Mouse (Mus musculus) neural tube, embryonic 14.5 days (tissue): ENCODE results near the gene Rhbdd3. TPM values are rescaled to one million over a fixed set of nuclear protein-coding genes. Genes with fewer than 3 reads are reported as not detected.

ENCODE experiments used
- ATAC-seq: fragments of 200-750 bp; cut with Nextera tagmentation; 2 replicates; pipeline ENCODE4 v1.8.0; 2017; ENCODE audit warnings: low read depth, mild to moderate bottlenecking, moderate TSS enrichment, moderate library complexity
- H3K27ac ChIP-seq: fragments of 300-500 bp; sonication (generic); 2 replicates; pipeline ENCODE4 v1.5.1; 2014; ENCODE audit warnings: low read depth, mild to moderate bottlenecking, control low read depth, low read length, moderate library complexity, mixed read lengths
- H3K27me3 ChIP-seq: fragments of 300-500 bp; sonication (generic); 2 replicates; pipeline ENCODE4 v1.6.1; 2014; ENCODE audit warnings: low read length; ENCODE audit not compliant: control insufficient read depth, insufficient read depth
- H3K36me3 ChIP-seq: fragments of 300-500 bp; sonication (generic); 2 replicates; pipeline ENCODE4 v1.6.1; 2014; ENCODE audit warnings: low read length, mixed read lengths; ENCODE audit not compliant: control insufficient read depth, insufficient read depth
- H3K4me1 ChIP-seq: fragments of 300-500 bp; sonication (generic); 2 replicates; pipeline ENCODE4 v1.6.1; 2014; ENCODE audit warnings: low read length; ENCODE audit not compliant: control insufficient read depth, insufficient read depth
- H3K4me2 ChIP-seq: fragments of 300-500 bp; sonication (generic); 2 replicates; pipeline ENCODE4 v1.6.1; 2014; ENCODE audit warnings: mild to moderate bottlenecking, low read depth, low read length, control low read depth
- H3K4me3 ChIP-seq: fragments of 300-500 bp; sonication (generic); 2 replicates; pipeline ENCODE4 v1.5.1; 2014; ENCODE audit warnings: low read depth, low read length, control low read depth, mixed read lengths
- H3K9ac ChIP-seq: fragments of 300-500 bp; sonication (generic); replicated peaks from 2 replicates; pipeline ENCODE4 v1.6.1; 2014; ENCODE audit warnings: low read depth, mild to moderate bottlenecking, control low read depth, low read length, mixed read lengths
- H3K9me3 ChIP-seq: fragments of 300-500 bp; sonication (generic); 2 replicates; pipeline ENCODE4 v1.6.1; 2016; ENCODE audit warnings: low read length; ENCODE audit not compliant: control insufficient read depth
- WGBS: fragments of 180-500 bp; shearing (Covaris S2); extraction: QIAGEN DNeasy Blood & Tissue Kit; methylation state at CpG from one replicate; pipeline ENCODE4 v1.1.7; 2014; 5-methylcytosine and 5-hydroxymethylcytosine counted together
- polyA plus RNA-seq: library from polyadenylated mRNA; unstranded; fragments of >200 nt; fragmentation: Nextera tagmentation; extraction: Ambion mirVana; gene quantifications from 2 replicates; pipeline ENCODE4 v1.2.1, GENCODE M21; 2014

The Rhbdd3 gene
- polyA plus RNA-seq, 1 experiment from 2014 or later, result 34.4 TPM

DNA sequence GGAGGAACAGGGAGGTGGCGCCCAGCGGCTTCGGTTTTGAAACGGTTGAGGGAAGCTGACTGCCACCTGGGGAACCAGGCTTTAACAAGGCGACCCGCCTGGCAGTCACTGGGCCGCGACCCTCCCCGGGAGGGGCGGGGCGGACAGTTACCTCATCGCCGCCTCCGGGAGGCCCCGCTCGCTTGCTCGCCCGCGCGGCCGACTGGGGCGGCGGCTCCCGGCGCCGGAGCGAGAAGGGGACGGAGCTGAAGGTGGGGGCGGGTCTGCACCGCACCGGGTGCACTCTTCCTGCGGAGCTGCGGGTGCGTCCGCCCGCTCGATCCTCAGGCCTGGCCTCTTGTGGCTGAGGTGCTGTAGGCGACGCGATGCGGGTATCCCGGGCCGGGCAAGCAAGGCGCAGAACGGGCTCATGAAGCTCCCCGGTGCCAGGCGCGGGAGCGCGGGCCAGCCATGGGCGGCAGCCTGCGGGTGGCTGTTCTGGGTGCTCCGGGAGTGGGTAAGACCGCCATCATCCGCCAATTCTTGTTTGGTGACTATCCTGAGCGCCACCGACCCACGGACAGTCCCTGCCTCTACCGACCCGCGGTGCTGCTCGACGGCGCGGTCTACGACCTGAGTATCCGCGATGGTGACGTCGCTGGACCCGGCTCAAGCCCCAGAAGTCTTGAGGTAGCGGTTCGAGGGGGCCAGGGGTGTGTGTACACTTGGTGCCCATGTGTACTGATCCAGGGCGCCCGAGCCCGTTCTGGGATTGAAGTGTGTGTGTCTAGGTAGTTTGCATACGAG, 40.7 kb upstream of the Rhbdd3 start, which contains the start of gene Rasl10a:
Gene Rasl10a (plus strand): TSS at position 273 of the 786 bp plus-strand sequence.
- peak within 1 kb of the TSS; percentile 42 for H3K4me3 ChIP-seq
- 3% methylated on average over 59 of the region's 77 CpGs for WGBS
- peaks cover 44% of the 10 kb centered on the region for H3K27me3 ChIP-seq
- H3K4me1 ChIP-seq, result peaks cover 25% of the 10 kb centered on the region
- H3K9me3 ChIP-seq, result no peaks in the 10 kb centered on the region
- H3K27ac ChIP-seq, result no peak within 1 kb of the TSS
- peak within 1 kb of the TSS; percentile 53 for H3K9ac ChIP-seq
- peak within 1 kb of the TSS; percentile 79 for H3K4me2 ChIP-seq
- ATAC-seq, result peak; percentile 15; the same call in 1 of the 2 replicates
- peaks cover 10% of the 10 kb centered on the region; the same call in 1 of the 2 replicates for H3K36me3 ChIP-seq

DNA sequence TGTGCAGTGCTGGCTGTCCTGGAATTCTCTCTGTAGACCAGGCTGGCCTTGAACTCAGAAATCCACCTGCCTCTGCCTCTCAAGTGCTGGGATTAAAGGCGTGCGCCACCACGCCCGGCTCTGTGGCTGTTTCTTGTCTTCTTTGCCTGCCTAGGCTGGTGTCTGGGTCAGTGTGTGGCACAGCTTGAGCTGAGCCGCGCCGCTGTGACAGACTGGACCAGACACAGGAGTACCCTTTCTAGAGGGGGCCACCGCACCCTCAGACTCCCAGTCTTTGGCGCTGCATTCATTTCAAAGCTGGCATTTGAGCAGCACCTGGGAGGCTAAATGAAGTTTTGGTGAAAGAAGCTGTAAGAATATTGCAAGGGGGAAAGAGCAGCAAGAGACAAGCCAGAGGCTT, 39.9 kb upstream of the Rhbdd3 start:
- peaks cover 28% of the 10 kb centered on the region for H3K4me1 ChIP-seq
- no peak for ATAC-seq
- 32% methylated on average over 9 of the region's 9 CpGs for WGBS

DNA sequence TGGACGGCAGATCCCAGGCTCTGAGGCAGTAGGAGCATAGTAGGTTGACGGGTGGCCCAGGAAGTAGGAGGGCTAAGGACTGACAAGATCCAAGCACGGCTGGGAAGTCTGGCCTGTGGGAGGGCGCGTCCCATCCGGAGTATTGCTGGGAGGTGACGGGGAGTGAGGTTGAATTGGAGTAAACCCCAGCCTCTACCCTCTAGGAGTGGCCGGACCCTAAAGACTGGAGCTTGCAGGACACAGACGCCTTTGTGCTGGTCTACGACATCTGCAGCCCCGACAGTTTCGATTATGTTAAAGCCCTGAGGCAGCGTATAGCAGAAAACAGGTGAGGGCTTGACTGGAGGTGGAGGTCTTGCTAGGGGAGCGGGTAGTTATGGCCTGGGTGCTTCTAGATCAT, 39.5 kb upstream of the Rhbdd3 start:
- H3K4me1 ChIP-seq, result peaks cover 32% of the 10 kb centered on the region
- peaks cover 49% of the 10 kb centered on the region for H3K27me3 ChIP-seq
- H3K9me3 ChIP-seq, result no peaks in the 10 kb centered on the region
- WGBS, result 21% methylated on average over 14 of the region's 14 CpGs
- H3K4me3 ChIP-seq, result no peak overlapping the region; the same call in 1 of the 2 replicates
- peaks cover 10% of the 10 kb centered on the region; the same call in 1 of the 2 replicates for H3K36me3 ChIP-seq
- H3K27ac ChIP-seq, result no peak overlapping the region
- no peak overlapping the region for H3K4me2 ChIP-seq
- ATAC-seq, result no peak
- no peak overlapping the region for H3K9ac ChIP-seq

More for the DNA sequence above, 39.9 kb upstream of the Rhbdd3 start:
- H3K27ac ChIP-seq, result no peak overlapping the region
- H3K36me3 ChIP-seq, result peaks cover 10% of the 10 kb centered on the region; the same call in 1 of the 2 replicates
- no peaks in the 10 kb centered on the region for H3K9me3 ChIP-seq
- no peak overlapping the region for H3K9ac ChIP-seq
- H3K27me3 ChIP-seq, result peaks cover 49% of the 10 kb centered on the region
- H3K4me2 ChIP-seq, result no peak overlapping the region
- H3K4me3 ChIP-seq, result no peak overlapping the region; the same call in 1 of the 2 replicates

DNA sequence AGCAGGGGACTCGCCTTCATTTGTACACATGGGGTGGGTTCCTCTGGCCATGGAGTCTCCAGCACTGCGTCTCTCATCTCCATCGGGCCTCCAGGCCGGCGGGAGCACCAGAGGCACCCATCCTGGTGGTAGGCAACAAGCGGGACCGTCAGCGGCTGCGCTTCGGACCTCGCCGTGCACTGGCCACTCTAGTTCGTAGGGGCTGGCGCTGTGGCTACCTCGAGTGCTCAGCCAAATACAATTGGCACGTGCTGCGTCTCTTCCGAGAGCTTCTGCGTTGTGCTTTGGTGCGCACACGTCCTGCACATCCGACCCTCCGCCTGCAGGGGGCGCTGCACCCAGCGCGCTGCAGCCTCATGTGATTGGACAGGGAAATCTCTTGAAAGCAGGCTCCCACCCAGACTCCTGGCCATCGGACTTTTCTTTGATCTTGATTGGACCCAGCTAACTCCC, 39.0 kb upstream of the Rhbdd3 start:
- no peak overlapping the region for H3K27ac ChIP-seq
- peaks cover 10% of the 10 kb centered on the region; the same call in 1 of the 2 replicates for H3K36me3 ChIP-seq
- H3K9ac ChIP-seq, result no peak overlapping the region
- no peak overlapping the region for H3K4me3 ChIP-seq
- no peak for ATAC-seq
- H3K27me3 ChIP-seq, result peaks cover 49% of the 10 kb centered on the region
- H3K4me1 ChIP-seq, result peaks cover 36% of the 10 kb centered on the region
- H3K4me2 ChIP-seq, result no peak overlapping the region
- WGBS, result 14% methylated on average over 27 of the region's 27 CpGs
- no peaks in the 10 kb centered on the region for H3K9me3 ChIP-seq

DNA sequence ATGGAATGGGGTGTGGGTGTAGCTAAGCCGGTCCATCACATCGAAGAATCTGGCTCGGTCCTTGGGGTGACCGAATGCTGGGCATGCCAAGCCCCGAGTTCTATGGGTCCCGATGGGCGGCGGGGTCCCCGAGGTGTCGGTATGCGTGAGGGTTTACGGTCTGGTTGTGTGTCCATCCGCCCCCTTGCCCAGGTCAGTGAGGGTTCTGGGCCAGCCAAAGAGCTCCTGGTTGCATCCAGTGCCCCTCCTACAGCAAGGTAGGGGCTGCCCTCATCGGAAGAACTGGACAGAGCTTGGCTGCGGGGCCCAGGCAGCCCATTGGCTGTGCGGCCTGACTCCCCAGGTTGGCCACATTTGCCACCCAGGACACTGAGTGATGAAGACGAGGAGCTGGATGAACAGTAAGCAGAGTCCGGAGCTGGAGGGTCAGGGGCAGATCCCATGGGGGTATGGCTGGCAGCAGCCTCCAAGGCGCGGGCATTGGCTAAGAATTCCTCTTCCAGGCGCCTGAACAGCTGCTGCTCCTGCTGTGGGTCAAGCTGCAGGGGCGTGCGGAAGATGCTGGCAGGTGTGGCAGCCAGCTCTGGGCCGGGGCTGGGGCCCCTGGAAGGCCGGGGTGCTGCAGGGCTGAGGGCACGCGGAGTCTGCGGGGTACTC, 37.8 kb upstream of the Rhbdd3 start:
- no peak for ATAC-seq
- Histone ChIP-seq H3K4me3 (peak overlapping the region; percentile 24; the same call in 1 of the 2 replicates), H3K36me3 (peaks cover 10% of the 10 kb centered on the region; the same call in 1 of the 2 replicates), H3K27me3 (peaks cover 49% of the 10 kb centered on the region), H3K4me2 (peak overlapping the region; percentile 54), H3K9ac (peak overlapping the region; percentile 39; the same call in 1 of the 2 replicates), H3K4me1 (peaks cover 36% of the 10 kb centered on the region), H3K27ac (no peak overlapping the region), H3K9me3 (no peaks in the 10 kb centered on the region)
- 47% methylated on average over 27 of the region's 28 CpGs for WGBS

DNA sequence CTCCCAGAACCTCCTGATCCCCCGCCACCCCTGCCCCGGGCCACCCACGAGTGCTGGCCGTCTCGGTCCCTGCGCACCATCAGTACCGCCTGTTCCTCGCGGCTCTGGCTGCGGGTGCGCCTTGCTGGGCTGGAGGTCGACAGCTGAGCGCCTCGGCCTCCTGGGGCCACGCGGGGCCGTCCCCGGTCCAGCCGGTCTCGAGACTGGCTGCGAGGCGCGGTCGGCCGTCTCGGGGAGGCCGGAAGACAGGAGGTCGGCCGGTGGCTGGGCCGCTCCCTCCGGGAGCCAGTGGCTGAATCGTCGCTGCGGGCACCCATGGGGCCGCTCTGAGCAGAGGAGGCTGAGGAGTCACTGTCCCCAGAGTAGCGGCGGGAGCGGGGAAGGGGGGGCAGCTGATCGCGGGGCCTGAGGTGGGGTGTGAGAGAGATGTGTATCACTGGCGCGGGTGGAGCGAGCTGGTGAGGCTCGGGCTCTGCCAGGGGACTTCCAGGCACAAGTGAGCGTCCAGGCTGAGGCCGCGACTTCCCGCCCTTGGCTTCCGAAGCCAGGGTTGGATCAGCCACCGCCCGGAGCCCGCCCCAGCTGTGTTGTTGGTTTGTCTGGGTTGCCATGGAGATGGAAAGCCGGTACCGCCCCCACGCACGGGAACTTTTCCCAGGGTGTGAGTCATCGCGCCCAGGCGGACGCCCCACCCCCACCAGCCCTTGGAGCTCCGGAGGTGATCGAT, 37.1 kb upstream of the Rhbdd3 start:
- peak overlapping the region; percentile 39 for H3K9ac ChIP-seq
- peaks cover 10% of the 10 kb centered on the region; the same call in 1 of the 2 replicates for H3K36me3 ChIP-seq
- H3K4me3 ChIP-seq, result peak overlapping the region; percentile 24
- H3K9me3 ChIP-seq, result no peaks in the 10 kb centered on the region
- no peak overlapping the region for H3K27ac ChIP-seq
- H3K27me3 ChIP-seq, result peaks cover 49% of the 10 kb centered on the region
- WGBS, result 2% methylated on average over 54 of the region's 62 CpGs
- ATAC-seq, result no peak
- H3K4me1 ChIP-seq, result peaks cover 36% of the 10 kb centered on the region
- H3K4me2 ChIP-seq, result peak overlapping the region; percentile 54

DNA sequence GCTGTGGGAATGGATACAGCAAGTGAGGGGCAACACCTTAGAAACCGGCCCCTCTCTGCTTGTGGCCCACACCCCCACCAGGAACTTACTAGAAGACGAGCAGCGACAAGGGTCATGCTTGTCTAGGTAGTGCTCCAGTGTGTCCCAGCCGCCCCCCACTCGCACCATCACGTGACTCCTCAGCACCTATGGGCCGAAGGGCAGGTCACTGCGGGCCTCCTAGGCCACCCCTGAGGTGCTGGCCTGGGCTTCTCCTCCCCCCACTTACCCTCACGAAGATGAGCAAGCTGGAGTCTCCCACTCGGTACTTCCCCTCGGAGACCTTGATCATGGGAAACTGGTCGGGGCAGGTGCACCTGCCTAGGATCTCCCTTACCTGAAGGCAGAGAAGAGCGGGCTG, 36.4 kb upstream of the Rhbdd3 start:
- H3K27ac ChIP-seq, result no peak overlapping the region
- peaks cover 44% of the 10 kb centered on the region for H3K27me3 ChIP-seq
- WGBS, result 18% methylated on average over 13 of the region's 13 CpGs
- H3K4me3 ChIP-seq, result peak overlapping the region; percentile 24
- H3K4me1 ChIP-seq, result peaks cover 36% of the 10 kb centered on the region
- H3K4me2 ChIP-seq, result peak overlapping the region; percentile 54
- peaks cover 10% of the 10 kb centered on the region; the same call in 1 of the 2 replicates for H3K36me3 ChIP-seq
- no peak for ATAC-seq
- H3K9ac ChIP-seq, result peak overlapping the region; percentile 39; the same call in 1 of the 2 replicates
- no peaks in the 10 kb centered on the region for H3K9me3 ChIP-seq

DNA sequence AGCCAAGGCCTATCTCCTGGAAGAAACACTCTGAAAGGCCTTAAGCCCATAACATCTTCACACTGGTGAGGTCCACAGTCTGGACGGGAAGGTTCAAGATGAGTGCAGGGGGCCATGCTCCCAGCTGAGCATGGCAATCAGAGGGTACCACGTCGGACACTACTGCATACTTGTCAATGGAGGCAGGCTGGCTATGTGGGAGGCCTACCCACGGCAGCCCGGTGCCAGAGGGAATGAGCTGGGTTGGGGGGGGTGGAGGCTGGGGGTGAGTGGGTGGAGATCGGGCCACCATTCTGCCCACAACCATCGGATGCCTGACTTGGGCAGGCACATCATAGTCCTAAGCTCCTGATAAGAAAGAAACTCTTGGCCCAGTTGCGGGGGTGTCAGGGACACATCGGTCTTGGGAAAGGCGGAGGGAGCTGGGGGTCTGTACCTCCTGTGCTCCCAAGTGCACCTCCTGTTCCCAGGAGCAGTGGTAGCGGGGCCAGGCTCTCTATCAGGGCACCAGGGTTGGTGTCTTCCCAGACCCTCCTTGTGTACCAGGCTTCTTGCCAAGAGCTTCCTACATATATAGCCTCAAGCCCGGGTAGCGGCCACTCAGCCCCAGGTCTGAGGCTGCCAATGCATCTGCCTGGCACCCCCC, 35.7 kb upstream of the Rhbdd3 start:
- H3K27ac ChIP-seq, result no peak overlapping the region
- H3K4me1 ChIP-seq, result peaks cover 31% of the 10 kb centered on the region
- no peak for ATAC-seq
- 61% methylated on average over 13 of the region's 13 CpGs for WGBS
- H3K9ac ChIP-seq, result no peak overlapping the region
- H3K4me3 ChIP-seq, result peak overlapping the region; percentile 24; the same call in 1 of the 2 replicates
- H3K9me3 ChIP-seq, result no peaks in the 10 kb centered on the region
- H3K27me3 ChIP-seq, result peaks cover 42% of the 10 kb centered on the region
- H3K36me3 ChIP-seq, result peaks cover 10% of the 10 kb centered on the region; the same call in 1 of the 2 replicates
- H3K4me2 ChIP-seq, result peak overlapping the region; percentile 54; the same call in 1 of the 2 replicates
